Mouse (Mus musculus) fat pad, adult 2 months (tissue): ENCODE measurements around the gene Irs2.

Source experiments
- DNase-seq: peaks from one replicate; pipeline ENCODE4 v3.0.0-alpha.2; 2011; ENCODE audit warnings: low read depth, low spot score; ENCODE audit errors: extremely low read depth

Irs2 gene

DNA sequence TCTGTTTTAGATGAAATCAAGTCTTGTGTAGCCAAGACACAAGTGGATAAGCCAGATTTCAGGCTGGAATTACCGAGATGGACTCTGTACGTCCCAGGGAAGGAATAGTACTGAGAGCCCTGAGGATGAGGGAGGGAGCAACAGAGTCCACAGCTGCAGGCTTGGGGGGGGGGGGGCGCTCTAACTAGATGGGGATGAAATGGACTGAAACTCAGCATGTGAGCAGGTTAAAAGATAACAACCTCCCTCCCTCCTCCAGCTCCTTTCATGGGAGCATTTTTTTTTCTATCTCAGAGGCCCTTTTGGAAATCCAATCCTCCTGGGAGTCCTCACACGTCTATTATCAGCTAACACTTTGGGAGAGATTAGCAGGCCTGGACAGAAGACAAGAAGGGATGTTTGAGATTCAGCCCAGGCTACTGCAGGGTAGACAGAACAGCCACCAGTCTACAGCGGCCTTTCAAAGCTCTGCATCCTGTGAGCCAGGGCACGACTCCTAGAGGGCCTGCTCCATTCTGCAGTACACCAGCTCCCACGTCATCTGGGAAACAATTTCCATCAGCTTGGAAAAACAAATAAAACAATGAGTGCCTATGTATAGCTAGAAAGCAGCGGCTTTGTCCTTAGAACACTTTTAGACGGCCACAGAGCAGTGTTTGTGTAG is 50.8 kb downstream of the Irs2 start:
- no peak for DNase-seq

DNA sequence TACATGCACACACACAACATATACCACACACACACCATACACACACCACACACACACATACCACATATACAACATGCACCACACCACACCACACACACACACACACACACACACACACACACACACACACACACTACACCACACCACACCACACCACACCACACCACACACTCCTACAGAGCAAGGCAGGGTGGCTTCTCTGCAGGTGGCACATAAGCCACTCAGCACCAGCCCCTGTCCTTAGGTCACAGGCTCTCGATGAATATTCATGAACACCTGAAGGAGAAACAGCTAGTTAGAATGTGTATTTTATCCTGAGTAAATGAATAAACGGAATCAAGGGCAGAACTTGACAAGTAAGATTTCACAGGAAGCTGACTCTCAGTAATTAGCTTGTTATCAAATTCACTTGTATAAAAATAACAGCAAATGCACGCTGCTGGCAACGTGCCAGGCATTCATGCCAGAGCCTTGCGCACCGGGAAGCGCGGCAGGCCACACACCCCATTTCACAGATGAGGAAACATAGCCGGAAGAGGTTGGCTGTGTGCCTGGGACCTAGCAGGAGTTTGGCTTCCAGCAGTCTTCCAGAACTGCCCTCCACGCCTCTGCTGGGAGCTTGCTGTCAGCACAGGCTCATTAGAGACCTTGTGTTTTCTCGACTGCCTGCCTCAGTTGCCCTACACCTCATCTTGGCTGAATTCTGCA is 54.8 kb downstream of the Irs2 start:
- no peak for DNase-seq

DNA sequence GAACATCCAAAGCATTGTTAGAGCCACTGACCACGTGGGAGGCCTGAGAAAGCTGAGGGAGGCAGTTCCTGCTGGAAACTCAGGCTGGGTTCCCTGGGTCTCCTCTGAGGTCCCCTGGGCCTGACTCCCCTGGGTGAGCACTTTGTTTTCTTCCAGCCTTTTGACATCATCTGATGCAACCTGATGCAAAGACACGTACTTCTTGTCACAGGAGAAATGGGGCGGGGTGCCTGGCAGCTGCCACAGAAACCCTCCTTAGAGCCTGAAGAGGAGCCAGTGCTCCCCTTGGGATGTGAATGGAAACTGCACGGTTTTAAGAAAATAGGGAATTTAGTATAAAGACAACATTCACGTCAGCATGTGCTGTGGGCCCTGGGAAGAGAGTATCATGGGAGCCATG is 55.6 kb downstream of the Irs2 start:
- no peak for DNase-seq

DNA sequence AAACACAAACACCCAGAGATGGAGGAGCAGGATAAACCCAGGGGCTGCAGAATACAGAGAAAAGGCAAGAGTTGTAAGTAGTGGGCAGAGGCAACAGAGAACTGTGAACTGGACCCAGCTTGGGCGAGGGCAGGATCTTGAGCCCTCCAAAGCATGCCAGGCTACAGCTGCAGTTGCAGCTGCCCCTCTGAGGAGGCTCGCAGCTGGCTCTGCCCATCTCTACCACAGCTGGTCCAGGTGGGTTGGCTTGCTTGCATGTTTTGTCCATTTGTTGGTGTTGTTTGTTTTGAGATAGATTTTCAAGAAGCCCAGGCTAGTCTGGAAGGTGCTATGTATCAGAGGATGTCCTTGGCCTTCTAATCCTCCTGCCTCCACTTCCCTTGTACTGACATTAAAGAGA is 56.0 kb downstream of the Irs2 start:
- no peak for DNase-seq

DNA sequence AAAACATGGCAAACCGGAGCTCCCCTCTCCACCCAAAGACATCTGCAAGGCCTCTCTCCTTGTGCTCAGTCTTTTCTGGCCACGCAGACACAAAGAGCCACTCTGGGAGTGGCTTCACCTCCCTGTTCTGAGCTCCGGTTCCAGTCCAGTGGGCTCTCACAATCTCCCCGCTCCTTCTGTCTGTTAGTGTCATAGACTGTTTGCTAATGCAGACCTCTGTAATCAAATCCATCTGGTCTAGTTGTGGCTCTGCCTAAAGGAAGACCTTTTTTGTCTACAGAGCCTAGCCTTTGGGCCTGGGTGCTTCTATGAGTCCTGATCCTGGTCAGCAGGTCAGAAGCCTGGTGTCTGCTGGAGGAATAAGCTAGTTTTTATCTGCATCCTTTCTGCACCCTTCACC is 56.7 kb downstream of the Irs2 start:
- no peak for DNase-seq

DNA sequence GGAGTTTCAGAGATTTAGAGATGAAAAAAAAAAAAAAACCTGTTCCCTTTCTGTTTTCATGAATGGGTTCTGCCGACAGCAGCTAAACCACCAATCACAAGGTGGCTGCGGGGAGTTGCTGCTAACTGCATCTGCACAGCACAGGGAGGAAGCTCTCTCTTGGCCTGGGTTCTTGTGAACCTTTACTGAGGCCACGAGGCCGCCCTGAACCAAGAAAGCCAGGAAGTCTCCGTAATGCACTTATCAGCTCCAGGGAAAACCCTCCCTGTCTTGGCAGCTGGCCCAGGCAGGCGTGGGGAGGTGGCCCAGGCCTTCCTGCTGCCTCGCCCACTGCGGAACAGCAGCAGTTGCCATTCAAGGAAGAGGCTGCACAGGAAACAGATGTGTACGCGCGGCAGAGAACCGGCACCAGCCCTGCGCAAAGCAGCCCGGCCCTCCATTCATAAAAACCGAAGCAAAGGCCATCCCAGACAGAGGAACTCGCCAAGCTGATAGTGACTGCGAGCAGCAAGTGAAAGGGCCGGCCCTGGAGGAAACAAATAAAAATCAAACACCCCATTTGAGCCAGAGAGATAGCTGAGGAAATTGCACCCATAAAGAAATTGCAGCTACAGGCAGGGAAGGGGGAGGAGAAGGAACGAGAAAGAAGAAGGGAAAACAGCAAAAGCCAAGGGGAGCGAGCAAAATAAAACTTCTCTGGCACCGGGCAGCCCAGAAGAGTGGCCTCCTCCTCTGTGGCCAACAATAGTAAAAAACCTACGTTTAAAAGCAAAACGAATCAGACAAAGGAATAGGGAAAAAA is 62.1 kb downstream of the Irs2 start:
- no peak for DNase-seq

DNA sequence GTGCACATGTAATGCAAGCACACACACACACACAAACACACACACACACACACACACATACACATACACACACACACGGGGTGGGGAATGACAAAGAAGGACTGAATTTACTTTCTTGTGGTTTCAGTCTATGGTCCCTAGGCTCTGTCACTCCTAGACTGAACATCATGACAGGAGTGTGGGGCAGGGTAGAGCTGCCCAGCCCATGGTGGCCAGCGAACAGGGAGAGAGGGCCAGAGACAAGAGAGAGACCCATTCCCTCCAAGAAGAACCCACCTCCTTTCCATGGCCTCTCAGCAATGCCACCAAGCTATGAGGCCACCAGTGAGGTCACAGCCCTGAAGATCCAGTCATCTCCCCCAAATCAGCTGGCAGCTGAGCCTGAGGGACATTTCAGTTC is 62.8 kb downstream of the Irs2 start:
- no peak for DNase-seq

DNA sequence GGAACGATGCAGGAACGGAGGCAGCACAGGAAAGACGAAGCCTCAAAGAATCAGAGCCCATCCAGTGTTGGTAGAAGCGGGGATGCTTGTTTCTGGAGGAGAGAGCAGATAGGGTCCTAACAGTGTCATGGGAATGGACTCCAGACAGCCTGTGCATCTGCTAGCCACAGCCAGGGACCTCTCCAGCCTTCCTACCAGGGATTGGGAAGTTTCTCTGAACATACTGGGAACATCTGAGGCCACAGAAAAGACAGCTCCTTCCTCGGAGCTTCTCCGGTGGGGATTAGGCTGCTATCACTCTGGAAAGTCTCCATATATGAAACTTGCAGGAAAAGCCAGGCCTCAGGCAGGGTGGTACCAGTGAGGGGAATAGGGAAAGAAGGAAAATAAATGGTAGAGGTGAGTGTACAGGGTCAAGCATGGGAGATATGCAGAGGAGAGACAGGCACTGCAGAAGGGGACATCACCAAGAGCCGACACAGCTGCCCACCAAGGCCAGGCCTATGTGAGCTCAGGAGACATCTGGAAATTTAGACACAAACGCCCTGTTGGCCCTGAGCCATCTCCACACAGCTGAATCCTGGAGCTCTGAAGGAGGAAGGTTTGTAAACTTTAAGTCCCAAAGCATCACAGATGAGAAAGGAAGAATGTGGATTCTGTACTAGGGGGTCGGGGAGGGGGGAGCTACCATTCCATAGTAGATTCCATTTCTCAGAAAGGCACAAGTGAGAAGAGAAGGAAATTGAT is 64.8 kb downstream of the Irs2 start:
- no peak for DNase-seq

DNA sequence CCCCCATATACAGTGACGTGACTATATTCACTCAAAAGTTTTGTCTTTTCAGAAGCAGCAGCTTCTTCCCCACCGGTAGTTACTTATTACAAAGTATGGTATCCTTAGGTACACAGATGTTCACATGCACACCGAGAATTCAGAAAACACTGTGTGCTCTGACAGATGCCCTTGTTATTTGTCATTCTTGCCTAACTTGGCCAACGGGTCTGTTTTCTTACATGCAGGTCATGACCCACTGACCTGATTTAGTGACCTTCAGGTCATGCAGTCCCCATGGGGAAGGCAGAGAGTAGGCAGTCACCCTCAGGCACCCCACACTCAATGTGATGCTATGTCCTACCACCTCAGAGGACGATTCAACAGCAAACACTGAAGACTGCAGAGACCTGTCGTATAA is 68.4 kb downstream of the Irs2 start:
- DNase-seq = no peak

DNA sequence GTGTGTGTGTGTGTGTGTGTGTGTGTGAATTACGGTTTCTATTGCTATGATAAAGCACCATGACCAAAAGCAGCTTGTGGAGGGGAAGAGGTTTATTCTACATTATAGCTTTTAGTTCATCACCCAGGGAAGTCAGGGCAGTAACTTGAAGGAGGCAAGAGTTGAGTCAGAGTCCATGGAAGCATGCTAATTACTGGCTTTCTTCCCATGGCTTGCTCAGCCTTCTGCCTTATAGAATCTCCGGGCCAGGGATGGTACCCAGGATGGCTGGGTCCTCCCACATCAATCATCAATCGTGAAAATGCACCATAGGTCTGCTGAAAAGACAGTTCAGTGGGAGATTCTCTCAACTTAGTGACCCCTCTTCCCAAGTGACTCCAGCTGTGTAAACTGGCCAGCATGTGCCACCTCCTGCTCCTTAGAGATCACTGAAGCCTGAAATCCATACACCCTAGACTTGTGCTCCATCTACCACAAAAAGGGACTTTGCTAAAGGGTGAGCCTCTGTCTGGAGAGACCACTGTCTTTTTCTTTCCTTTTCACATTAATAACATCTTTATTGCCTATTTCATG is 69.0 kb downstream of the Irs2 start:
- no peak for DNase-seq

DNA sequence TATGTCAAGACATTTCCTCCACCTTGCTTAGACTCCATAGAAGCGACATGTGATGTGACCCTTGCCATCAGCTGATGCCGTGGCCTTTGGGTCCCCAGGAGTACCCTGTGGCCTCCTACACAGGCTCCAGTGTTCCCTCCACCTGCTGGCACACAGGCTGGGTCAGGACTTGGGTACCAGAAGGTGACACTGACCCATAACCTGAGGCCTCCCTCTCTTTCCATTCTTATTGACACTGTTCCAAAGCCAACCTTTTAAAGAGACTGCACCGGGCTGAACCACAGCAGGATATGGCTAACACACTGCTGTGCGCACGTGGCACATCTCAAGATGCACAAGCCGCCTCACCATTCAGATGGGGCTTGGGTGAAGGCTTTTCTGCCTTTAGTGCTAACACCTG is 70.0 kb downstream of the Irs2 start:
- DNase-seq = no peak

DNA sequence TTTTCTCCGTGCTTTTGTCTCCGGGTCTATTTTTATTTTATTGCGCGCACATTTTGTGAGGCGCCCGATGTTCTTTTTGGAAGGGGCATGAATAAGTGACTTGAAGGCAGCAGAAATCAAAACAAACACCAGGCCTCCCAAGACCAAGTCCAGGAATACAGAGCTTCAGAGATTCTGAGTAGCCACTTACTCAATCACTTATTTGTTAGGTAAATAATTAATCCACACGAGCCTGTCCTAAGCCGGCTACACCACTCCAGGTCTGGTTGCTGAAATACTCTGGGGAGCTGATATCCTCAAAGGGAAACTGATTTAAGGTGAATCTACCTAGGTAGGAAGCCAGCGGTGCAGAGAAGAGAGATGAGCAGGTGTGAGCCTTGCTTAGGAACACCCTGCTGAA is 71.6 kb downstream of the Irs2 start:
- DNase-seq = no peak

DNA sequence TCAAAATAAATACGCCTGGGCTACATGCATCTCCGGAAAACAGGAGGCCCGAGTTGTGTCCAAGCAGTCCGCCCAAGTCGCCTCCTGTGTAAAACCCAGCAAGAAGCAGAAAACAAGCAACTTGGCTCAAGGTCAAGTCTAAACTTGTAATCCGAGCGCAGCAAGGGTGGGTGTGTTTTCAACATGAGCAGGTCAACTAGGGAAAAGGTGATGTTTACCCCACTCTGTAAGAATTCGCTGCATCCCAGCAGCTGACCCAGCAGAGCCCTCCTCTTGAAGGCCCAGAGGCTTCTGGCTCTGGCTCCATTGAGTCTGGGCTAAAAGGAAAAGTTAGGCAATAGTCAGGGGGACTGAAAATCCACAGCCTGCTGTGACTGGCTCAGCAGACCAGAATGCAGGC is 73.0 kb downstream of the Irs2 start:
- DNase-seq = no peak
